Mouse (Mus musculus) cerebellum, adult 2 months (tissue): ENCODE results near the gene Ugt1a8.

Source experiments
- CTCF ChIP-seq: fragments of 200-500 bp; IDR thresholded peaks from 2 replicates; pipeline ENCODE4 v1.5.1; 2011; ENCODE audit warnings: low read depth, mild to moderate bottlenecking, control low read depth, low read length, moderate library complexity, borderline replicate concordance; ENCODE audit not compliant: insufficient read depth
- POLR2A ChIP-seq: fragments of 200-500 bp; IDR thresholded peaks from 2 replicates; pipeline ENCODE4 v1.6.1; 2011; ENCODE audit warnings: low read length, control low read depth, borderline replicate concordance; ENCODE audit not compliant: insufficient read depth

- TF ChIP-seq POLR2A (no peak), CTCF (no peak)
These were observed 174.1 kb downstream of the Ugt1a8 start for GRCm38 (mm10) chr1:88261706-88262105.
